Mouse (Mus musculus): ENCODE results near the gene Trim24. TPM values are rescaled to one million over a fixed set of nuclear protein-coding genes. Genes with fewer than 3 reads are reported as not detected.

Gene Trim24
- total RNA-seq, 2 experiments from 2014 or later, result 38.4 to 48.6 TPM

Other genes starting within 250 kb of the Trim24 start
- gene Svopl, start 176.2 kb downstream of the Trim24 start, total RNA-seq (2015; ENCODE audit: low replicate concordance), result not detected in 2 replicates
- gene Svopl, start 176.2 kb downstream of the Trim24 start, total RNA-seq (2017; ENCODE audit: low replicate concordance), result not detected in 2 replicates
- gene Tmem213, start 238.4 kb downstream of the Trim24 start, total RNA-seq (2015; ENCODE audit: low replicate concordance), result not detected in 2 replicates
- not detected in 2 replicates for gene Tmem213, start 238.4 kb downstream of the Trim24 start, total RNA-seq (2017; ENCODE audit: low replicate concordance)

Measured in erythroid progenitor cell, adult 5-6 weeks (primary cell).